Mouse (Mus musculus) midbrain, embryonic 15.5 days (tissue): ENCODE data around the gene 2010111I01Rik. TPM values are rescaled to one million over a fixed set of nuclear protein-coding genes. Genes with fewer than 3 reads are reported as not detected.

ENCODE experiments used
- ATAC-seq: fragments of 200-750 bp; cut with Nextera tagmentation; replicated peaks from 2 replicates; pipeline ENCODE4 v1.8.0; 2017; ENCODE audit warnings: moderate TSS enrichment
- H3K27ac ChIP-seq: fragments of 300-500 bp; sonication (generic); 2 replicates; pipeline ENCODE4 v1.5.1; 2015; ENCODE audit warnings: mild to moderate bottlenecking, inconsistent platforms
- H3K27me3 ChIP-seq: fragments of 300-500 bp; sonication (generic); replicated peaks from 2 replicates; pipeline ENCODE4 v1.6.1; 2015; ENCODE audit warnings: inconsistent platforms
- H3K36me3 ChIP-seq: fragments of 300-500 bp; sonication (generic); replicated peaks from 2 replicates; pipeline ENCODE4 v1.6.1; 2015; ENCODE audit warnings: inconsistent platforms
- H3K4me1 ChIP-seq: fragments of 300-500 bp; sonication (generic); 2 replicates; pipeline ENCODE4 v1.6.1; 2015; ENCODE audit warnings: inconsistent platforms
- H3K4me2 ChIP-seq: fragments of 300-500 bp; sonication (generic); 2 replicates; pipeline ENCODE4 v1.6.1; 2015; ENCODE audit warnings: inconsistent platforms, mild to moderate bottlenecking, moderate library complexity
- H3K4me3 ChIP-seq: fragments of 300-500 bp; sonication (generic); 2 replicates; pipeline ENCODE4 v1.5.1; 2015; ENCODE audit warnings: mild to moderate bottlenecking, inconsistent platforms
- H3K9ac ChIP-seq: fragments of 300-500 bp; sonication (generic); 2 replicates; pipeline ENCODE4 v1.6.1; 2015; ENCODE audit warnings: mild to moderate bottlenecking, inconsistent platforms
- H3K9me3 ChIP-seq: fragments of 300-500 bp; sonication (generic); 2 replicates; pipeline ENCODE4 v1.6.1; 2016; ENCODE audit warnings: inconsistent platforms
- WGBS: fragments of 180-500 bp; shearing (Covaris S2); methylation state at CpG from one replicate; pipeline ENCODE4 v1.1.7; 2015; ENCODE audit warnings: mixed read lengths; 5-methylcytosine and 5-hydroxymethylcytosine counted together
- microRNA counts: library from miRNA; unstranded; fragments of <30 nt; microRNA quantifications from one replicate; lab custom pipeline; 2016
- microRNA-seq: library from miRNA; unstranded; fragments of <30 nt; microRNA quantifications from one replicate; pipeline ENCODE4, GENCODE M21; 2016
- polyA plus RNA-seq: library from polyadenylated mRNA; unstranded; fragments of >200 nt; fragmentation: Nextera tagmentation; extraction: Ambion mirVana; gene quantifications from 2 replicates; pipeline ENCODE4 v1.2.1, GENCODE M21; 2015

The 2010111I01Rik gene
- polyA plus RNA-seq, 1 experiment from 2014 or later, result 29.0 TPM

DNA sequence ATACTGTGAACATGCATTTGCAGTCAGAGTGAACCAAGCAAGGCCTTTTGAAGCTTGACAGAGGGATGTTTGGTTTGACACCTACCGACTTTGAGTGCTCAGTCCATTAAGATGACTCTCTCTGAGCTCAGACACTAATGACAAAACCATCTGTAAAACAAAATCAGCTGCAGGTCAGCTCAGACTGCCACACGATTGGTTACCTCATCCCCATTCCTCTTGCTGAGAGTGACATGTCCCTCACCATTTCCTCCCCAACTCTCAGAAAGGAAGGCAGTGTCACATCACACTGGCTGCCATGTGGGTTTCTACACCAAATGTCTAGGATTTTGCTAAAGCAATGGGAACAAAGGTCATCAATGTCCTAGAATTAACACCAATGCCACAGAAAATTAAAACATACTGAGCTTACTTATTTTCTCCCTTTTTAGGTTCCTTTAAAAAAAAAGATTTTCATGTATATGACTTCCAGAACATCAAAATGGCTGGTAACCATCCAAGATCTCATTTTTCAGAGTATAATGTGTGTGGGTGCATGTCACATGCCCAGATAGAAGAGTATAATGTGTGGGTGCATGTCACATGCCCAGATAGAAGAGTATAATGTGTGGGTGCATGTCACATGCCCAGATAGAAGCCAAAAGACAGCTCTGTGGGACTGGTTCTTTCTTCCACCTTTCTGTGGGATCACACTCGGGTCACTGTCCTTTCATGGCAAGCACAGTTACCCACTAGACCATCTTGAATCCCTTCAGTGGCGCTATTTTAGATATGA lies 395.6 kb downstream of the 2010111I01Rik start:
- H3K4me3 ChIP-seq, result no peak overlapping the region
- WGBS, result 86% methylated on average over 4 of the region's 4 CpGs
- H3K36me3 ChIP-seq, result no peaks in the 10 kb centered on the region
- no peak overlapping the region for H3K27ac ChIP-seq
- H3K9me3 ChIP-seq, result no peaks in the 10 kb centered on the region
- H3K27me3 ChIP-seq, result no peaks in the 10 kb centered on the region
- ATAC-seq, result no peak
- H3K4me2 ChIP-seq, result no peak overlapping the region
- H3K9ac ChIP-seq, result no peak overlapping the region
- no peaks in the 10 kb centered on the region for H3K4me1 ChIP-seq

DNA sequence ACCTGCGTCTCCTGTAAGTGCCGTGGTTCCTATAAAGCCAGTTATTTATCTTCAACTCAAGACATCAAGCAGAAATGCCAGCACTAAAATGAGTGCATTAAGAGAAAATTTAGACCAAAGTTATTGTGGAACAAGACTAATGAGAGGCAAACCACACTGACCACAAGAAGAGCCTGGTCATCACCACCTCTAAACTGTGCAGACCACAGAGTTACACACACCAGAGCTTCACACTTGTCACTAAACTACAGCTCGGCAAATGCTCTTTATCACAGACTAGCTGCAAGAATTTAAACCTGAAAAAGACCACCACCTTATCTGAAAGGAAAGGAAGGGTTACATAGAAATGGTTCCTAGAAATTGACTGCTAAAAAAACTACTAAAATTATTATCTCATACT lies 397.1 kb downstream of the 2010111I01Rik start:
- no peaks in the 10 kb centered on the region for H3K4me1 ChIP-seq
- no peak for ATAC-seq
- H3K9ac ChIP-seq, result no peak overlapping the region
- H3K9me3 ChIP-seq, result no peaks in the 10 kb centered on the region
- WGBS, result 90% methylated on average over 3 of the region's 3 CpGs
- no peak overlapping the region for H3K27ac ChIP-seq
- H3K4me3 ChIP-seq, result no peak overlapping the region
- no peaks in the 10 kb centered on the region for H3K27me3 ChIP-seq
- H3K36me3 ChIP-seq, result no peaks in the 10 kb centered on the region
- H3K4me2 ChIP-seq, result no peak overlapping the region

DNA sequence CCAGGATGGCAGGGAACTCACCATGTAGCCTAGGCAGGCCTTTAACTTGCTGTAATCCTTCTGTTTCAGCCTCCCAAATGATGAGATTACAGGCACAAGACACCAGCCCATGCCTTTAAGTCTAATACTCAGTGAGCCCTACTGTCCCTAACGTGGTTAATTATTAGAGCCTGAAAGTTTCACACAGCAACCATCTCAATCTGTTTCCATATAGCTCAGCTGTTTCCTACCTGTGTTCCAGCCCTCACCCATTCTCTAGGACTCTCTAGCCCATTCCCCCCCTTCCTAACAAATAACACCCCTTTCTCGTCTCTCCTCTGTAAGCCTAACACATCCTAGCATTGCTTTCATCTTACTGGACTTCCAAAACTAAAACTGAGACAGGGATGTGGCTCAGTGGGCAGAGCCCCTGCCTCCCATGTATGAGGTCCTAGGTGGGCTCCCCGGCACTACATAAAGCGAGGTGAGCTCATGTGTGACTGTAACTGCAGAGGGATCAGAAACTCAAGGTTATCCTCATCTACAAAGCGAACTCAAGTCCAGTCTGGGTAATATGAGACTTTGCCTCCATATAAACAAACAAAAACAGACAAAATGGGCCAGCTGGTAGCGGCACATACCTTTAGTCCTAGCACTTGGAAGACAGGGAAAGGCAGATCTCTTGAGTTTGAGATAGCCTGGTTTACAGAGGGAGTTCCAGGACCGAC lies 408.9 kb downstream of the 2010111I01Rik start:
- ATAC-seq, result no peak
- WGBS, result 89% methylated on average over 7 of the region's 7 CpGs
- Histone ChIP-seq H3K27me3 (no peaks in the 10 kb centered on the region), H3K4me1 (no peaks in the 10 kb centered on the region), H3K36me3 (no peaks in the 10 kb centered on the region), H3K27ac (no peak overlapping the region), H3K9ac (no peak overlapping the region), H3K4me2 (no peak overlapping the region), H3K9me3 (no peaks in the 10 kb centered on the region), H3K4me3 (no peak overlapping the region)

MicroRNAs within 50 kb of the gene (microRNA counts, 519-probe panel; counts per million panel counts)
- 3,178 counts per million, percentile 73 among the panel's probes with 10 or more counts for microRNA mmu-miR-23b (lab: Ali Mortazavi, UCI)
- 2,480 counts per million, percentile 49 among the panel's probes with 10 or more counts for microRNA mmu-miR-24 (lab: Ali Mortazavi, UCI)
- microRNA mmu-miR-27b (lab: Ali Mortazavi, UCI), result 2,344 counts per million, percentile 38 among the panel's probes with 10 or more counts

Small RNA genes within 50 kb of the gene (microRNA-seq; reads per million reads assigned to microRNA genes)
- gene Mir23b, result 8,191 reads per million, percentile 95 among the genes with 10 or more reads in this experiment
- gene Mir24-1, result not detected
- 559 reads per million, percentile 73 among the genes with 10 or more reads in this experiment for gene Mir27b
- gene Mir3074-1, result not detected

Other genes starting within 250 kb of the 2010111I01Rik start
- 35.2 and 36.6 TPM in 2 replicates for gene Platr25, start 204.2 kb upstream of the 2010111I01Rik start, polyA plus RNA-seq
- gene Gm5141, start 179.1 kb upstream of the 2010111I01Rik start, polyA plus RNA-seq, result 10.2 and 11.5 TPM in 2 replicates
- gene Fbp2, start 106.5 kb upstream of the 2010111I01Rik start, polyA plus RNA-seq, result 1.1 and 1.3 TPM in 2 replicates
- gene Fbp1, start 76.6 kb upstream of the 2010111I01Rik start, polyA plus RNA-seq, result 0.30 and 0.61 TPM in 2 replicates